Mouse (Mus musculus): ENCODE results near the gene Ccer2.

Gene Ccer2

DNA sequence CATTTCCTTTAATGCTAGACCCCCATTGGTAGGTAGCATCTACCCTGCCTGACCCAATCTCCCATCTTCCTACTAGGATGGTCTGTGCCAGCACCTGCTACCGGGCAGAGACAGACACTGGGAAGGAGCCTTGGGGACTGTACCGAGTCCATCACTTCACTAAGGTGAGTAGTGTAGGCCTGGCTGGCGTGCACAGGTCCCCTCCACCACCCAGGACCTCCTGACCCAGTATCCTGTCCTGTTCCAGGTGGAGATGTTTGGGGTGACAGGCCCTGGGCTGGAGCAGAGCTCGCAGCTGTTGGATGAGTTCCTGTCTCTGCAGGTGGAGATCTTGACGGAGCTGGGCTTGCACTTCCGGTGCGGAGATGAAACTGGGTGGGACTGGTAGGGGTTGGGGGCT, 6.0 kb upstream of the Ccer2 start:
- DNase-seq (ENCODE audit: low read depth), result no peak

- DNase-seq (ENCODE audit: low read depth), result no peak
Observed at GRCm38 (mm10) chr7:28758623-28759022, 2.6 kb downstream of the Ccer2 start.

DNA sequence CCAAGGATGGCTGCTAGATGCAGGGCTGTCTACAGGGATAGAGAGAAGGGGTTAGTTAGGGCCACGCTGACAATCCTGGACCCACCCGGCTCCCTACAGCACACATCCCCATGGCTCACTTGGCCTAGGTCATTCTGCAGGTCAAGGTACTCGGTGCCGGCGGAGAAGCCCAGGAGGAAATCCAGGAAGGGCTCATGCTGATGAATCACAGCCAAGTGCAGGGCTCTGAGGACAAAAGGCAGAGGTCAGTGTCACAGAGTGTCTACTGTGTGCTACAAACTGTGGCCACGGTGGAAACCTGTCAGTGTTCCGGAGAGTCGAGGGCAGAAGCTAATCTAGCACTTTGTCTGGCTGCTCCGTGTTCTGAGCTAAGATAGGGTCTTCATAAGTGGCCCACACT, 5.9 kb downstream of the Ccer2 start:
- no peak for DNase-seq (ENCODE audit: low read depth)

DNA sequence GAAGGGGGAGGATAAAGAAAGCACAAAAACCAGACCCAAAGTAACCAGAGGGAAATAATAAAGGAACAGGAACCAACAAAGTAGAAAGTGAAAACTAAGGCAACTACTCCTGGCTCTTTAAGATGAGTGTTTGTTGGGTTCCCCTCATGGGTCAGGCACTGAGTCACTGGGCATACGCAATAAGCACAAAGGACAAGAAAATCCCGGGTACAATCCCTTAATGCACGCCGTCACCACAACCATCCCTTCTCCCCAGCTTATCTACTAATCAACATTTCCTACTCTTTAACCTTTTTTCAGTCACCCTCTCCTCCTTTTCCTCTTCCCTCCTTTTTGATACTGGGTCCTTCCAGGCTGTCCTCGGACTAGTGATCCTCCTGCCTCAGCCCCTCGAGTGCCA, 9.2 kb downstream of the Ccer2 start:
- no peak for DNase-seq (ENCODE audit: low read depth)

- peak; percentile 98 for DNase-seq (ENCODE audit: low read depth)
Observed at GRCm38 (mm10) chr7:28766173-28766879, 10.4 kb downstream of the Ccer2 start, which contains the start of gene Sirt2. Gene Sirt2, plus strand, starts transcription at chr7:28766735.

DNA sequence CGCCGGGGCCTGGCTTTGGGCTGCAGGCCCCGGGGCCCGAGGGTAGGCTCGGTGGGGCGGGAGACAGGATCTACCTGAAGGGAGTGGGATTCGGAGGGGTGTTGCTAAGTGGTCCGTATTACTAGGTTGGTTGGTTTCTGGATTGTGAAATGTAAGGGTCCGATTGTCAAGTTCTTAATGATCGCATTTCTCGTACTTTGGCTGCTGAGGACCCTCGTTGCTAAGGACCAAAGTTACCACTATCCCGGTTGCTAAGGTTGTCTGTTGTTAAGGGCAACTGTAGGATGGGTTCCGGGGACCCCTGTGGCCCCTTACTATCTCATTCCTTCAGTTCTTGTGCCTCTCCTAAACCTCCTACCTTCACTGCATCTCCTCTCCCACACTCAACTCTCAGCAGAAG, 10.9 kb downstream of the Ccer2 start:
- DNase-seq (ENCODE audit: low read depth), result no peak

DNA sequence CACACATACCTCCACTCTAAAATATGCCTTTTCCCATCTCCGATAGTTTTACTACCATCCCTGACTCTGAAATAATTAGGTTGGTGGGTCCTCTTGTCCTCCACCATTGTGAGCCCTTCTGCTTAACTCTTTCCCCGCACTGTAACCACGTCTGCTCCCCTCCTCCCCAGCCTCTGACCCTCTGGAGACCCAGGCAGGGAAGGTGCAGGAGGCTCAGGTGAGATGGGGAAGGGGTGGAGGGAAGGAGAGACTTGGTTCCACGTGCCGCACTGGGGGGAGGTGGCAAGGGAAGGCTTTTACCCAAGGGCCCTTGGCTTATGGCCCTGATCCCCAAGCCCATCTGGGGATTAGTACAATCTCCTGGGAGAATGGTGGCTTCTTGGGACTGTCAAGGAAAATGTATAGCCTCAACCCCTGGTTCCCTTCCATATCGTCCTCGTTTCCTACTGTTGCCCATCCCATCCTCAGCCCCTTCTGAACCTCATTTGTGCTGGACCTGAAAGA, 11.5 kb downstream of the Ccer2 start, which contains the start of gene Nfkbib:
Gene Nfkbib, minus strand, starts transcription at position 51 of the 504 bp plus-strand sequence.
- no peak for DNase-seq (ENCODE audit: low read depth)

GRCm38 (mm10) chr7:28769414-28769958, 13.5 kb downstream of the Ccer2 start:
- no peak for DNase-seq (ENCODE audit: low read depth)

DNA sequence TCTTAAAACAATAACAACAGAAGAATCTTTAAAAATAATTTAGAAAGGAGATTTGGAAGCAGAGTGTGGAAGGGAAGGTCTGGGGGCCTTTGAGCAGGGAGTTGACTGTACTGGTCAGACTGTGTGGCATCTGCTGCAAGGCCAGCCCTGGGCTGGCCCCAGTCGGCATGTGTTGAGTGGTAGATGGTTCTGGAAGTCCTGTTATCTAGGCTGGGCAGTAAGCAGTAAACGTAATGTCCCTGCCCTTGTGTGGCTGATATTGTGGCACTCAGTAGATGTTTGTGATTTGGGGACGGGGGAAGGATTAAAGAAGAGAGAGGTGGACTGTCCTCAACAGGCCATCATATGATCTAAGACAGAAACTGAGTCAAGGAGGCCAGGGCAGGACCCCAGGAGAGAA, 14.3 kb downstream of the Ccer2 start:
- DNase-seq (ENCODE audit: low read depth), result no peak

DNA sequence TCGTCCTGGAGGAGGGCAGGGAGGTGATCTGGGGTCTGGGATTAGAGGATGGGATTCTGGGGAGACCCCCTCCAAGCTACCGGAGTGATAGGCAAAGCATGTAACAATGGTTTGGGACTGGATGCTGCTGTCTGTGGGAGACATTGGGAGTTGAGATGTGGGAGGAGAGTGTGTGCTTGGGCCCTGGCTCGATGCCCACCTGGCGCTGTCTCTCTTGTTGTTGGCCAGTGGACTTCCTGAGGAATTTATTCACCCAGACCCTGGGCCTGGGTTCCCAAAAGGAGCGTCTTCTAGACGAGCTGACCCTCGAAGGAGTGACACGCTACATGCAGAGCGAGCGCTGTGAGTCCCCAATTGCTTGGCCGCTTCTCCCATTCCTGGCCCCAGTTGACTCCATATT, 15.9 kb downstream of the Ccer2 start:
- DNase-seq (ENCODE audit: low read depth), result no peak

GRCm38 (mm10) chr7:28773163-28773562, 17.2 kb downstream of the Ccer2 start:
- no peak for DNase-seq (ENCODE audit: low read depth)

DNA sequence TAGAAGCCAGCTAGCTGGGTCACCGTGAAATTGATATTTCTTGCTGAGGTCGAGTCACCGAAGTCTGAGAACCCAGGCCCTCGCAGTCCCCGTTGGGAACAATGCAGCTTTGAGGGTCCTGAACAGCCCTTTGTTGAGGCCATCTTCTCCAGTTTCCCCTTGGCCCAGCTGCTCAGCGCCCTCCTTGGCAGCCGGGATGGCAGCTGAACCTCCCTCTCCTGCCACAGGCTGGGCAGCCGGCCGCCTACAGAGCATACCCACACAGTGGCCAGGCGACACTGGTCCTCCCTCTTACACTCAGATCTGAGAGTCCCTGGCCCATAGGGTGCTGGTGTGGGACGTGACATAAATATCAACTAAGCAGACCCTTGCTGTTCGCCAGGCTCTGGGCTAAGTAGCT, 18.2 kb downstream of the Ccer2 start:
- DNase-seq (ENCODE audit: low read depth), result no peak

DNA sequence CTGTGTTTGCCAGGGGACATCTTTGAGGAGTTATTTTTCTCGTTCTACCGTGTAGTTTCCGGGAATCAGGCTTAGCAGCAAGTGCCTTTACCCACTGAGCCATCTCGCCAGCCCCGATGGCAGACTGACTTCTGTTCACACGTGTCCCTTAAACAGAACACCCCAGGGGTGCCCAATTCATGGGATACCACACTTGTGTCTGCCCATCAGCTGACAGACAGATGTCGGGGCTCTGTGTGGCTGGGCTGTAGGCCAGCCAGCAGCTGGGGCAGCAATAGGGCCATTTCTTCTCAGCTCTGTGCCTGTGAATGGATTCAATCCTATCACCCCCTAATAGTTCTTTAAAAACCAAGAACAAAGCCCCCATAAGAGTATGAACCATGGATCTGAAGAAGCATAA, 19.2 kb downstream of the Ccer2 start:
- no peak for DNase-seq (ENCODE audit: low read depth)

GRCm38 (mm10) chr7:28778825-28779224, 22.9 kb downstream of the Ccer2 start:
- DNase-seq (ENCODE audit: low read depth), result no peak

DNA sequence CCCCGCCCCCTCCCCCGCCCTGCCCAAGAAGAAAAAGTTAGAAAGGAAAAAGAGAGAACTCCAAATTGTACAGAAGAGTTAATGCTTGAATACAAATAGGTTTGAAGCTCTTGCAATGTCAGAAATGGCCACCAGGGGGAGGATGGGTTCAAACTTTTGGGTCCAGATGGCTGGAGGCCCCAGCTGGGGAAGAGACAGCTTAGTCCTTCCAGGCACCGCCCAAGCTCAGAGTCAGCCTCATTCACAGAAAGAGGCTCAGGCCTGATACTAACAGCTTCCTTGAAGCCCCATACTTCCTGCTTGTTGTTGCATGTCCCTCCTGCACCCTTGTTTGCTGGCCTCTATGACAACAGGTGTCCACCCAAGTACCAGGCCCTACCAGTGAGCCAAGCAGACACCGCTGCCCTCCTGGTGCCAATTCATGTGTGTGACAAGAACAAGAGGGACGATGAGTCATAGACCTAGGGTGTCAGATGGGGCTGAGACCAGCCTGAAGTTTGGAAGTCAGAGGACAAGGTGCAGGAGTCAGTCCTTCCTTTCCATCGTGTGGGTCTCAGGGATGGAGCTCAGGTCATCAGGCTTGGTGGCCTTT, 24.2 kb downstream of the Ccer2 start:
- peak; percentile 66 for DNase-seq (ENCODE audit: low read depth)

DNA sequence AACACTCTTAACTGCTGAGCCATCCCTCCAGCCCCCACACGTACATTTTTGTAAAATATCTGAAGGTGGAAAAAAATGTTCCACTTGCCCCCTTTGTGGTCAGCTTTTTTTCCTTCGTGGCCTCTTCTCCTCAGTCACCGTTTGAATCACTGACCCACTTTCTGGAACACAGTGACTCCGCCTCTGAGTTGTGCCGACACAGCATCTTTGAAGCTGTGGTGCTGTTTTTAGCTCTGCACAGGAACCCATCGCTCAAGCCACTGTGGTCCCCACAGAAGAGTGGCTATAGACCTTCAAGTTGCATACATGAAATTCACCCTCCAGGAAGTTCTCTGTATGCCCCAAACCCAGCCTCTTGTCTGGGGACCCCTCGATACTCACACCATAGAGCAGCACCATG, 24.9 kb downstream of the Ccer2 start:
- DNase-seq (ENCODE audit: low read depth), result no peak

- DNase-seq (ENCODE audit: low read depth), result no peak
Observed at GRCm38 (mm10) chr7:28781261-28781663, 25.3 kb downstream of the Ccer2 start.

DNA sequence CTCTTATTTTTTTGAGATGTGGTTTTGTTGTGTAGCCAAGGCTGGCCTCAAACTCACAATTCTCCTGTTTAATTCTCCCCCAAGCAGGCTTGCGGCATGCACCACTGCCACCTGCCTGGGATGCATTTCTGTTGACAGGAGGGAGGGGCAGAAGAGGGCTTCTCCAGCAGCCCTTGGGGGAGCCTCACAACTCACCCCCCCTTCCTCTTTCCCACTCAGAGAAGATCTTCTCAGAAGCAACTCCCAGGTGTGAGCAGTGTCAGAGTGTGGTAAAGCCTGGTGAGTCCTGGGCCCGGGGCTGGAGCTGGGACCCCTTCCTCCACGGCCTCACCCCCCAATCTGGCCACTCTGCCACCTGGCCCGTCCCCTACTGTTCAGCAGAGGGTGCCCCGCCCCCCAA, 29.2 kb downstream of the Ccer2 start:
- DNase-seq (ENCODE audit: low read depth), result no peak

- no peak for DNase-seq (ENCODE audit: low read depth)
Observed at GRCm38 (mm10) chr7:28787884-28788283, 31.9 kb downstream of the Ccer2 start.

DNA sequence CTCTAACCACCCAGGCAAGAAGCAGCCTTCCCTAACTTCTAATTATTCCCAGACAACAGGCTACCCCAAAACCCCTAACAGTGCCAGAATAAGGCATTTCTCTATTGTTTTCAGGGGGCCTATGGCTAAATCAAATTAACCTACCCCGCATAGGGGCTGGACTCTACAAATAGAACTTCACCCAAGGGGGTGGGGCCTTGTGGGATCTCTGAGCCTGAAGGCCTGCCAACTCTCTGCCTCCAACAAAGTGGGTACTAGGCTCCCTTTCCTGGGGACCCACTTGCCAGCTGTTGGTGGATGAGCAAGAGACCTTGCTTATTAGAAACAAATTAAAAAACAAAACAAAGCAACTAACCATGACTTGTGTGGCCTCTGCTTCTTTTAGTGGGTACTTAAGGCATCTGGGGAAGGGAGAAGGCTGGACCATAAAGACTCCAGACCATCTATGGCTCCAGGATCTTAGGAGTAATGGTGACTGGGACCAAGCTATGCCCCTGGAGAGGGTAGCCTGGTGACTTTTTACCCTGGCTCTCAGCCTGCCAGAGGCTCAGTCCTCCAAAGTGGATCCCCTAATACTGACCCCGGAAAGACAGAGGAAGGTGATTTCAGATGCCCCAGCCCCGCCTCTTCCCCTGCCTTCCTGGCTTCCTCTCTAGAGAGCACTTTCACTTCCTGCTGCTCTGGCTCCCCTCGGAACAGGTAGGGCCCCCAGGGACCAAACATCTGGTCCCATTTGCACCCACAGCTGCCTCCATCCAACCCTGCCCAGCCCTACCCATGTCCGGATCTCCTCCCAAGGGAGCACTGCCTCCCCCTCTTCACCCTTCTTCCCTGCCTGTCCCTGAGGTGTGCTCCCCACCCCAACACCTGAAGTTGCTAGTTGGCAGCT, 32.6 kb downstream of the Ccer2 start, which contains the start of gene Rinl:
Gene Rinl, plus strand, starts transcription at position 663 of the 889 bp plus-strand sequence.
- DNase-seq (ENCODE audit: low read depth), result no peak

GRCm38 (mm10) chr7:28789235-28789634, 33.3 kb downstream of the Ccer2 start:
- DNase-seq (ENCODE audit: low read depth), result no peak
